Mouse (Mus musculus) spleen, adult 2 months (tissue): Measurements from ENCODE around the gene Etnk2. TPM values are rescaled to one million over a fixed set of nuclear protein-coding genes. Genes with fewer than 3 reads are reported as not detected.

Experiments
- DNase-seq, 2 experiments: peaks; one replicate each; pipeline versions ENCODE4 v3.0.0 to v3.0.0-alpha.2; 2012 to 2021; ENCODE audit warnings: low spot score in 2 of 2, low read depth in 1 of 2
- H3K27ac ChIP-seq: fragments of 200-500 bp; 2 replicates; pipeline ENCODE4 v1.5.1; 2012; ENCODE audit warnings: low read length, inconsistent platforms; ENCODE audit not compliant: insufficient read depth
- H3K27me3 ChIP-seq: fragments of 200-500 bp; 2 replicates; pipeline ENCODE4 v1.6.1; 2012; ENCODE audit warnings: mild to moderate bottlenecking, moderate library complexity, low read length, inconsistent platforms; ENCODE audit not compliant: control insufficient read depth, insufficient read depth
- H3K36me3 ChIP-seq: fragments of 200-500 bp; 2 replicates; pipeline ENCODE4 v1.6.1; 2012; ENCODE audit warnings: mild to moderate bottlenecking, low read length, inconsistent platforms; ENCODE audit not compliant: control insufficient read depth, insufficient read depth
- H3K4me1 ChIP-seq: fragments of 200-500 bp; 2 replicates; pipeline ENCODE4 v1.6.1; 2011; ENCODE audit warnings: inconsistent platforms; ENCODE audit not compliant: control insufficient read depth, insufficient read depth, insufficient read length
- H3K4me3 ChIP-seq: fragments of 200-500 bp; 2 replicates; pipeline ENCODE4 v1.5.1; 2011; ENCODE audit warnings: mild to moderate bottlenecking, inconsistent platforms; ENCODE audit not compliant: insufficient read depth, insufficient read length; ENCODE audit errors: extremely low read depth
- CTCF ChIP-seq: fragments of 200-500 bp; IDR thresholded peaks from 2 replicates; pipeline ENCODE4 v1.5.1; 2011; ENCODE audit warnings: mild to moderate bottlenecking, inconsistent platforms; ENCODE audit not compliant: insufficient read depth, insufficient read length, insufficient replicate concordance; ENCODE audit errors: extremely low read depth
- POLR2A ChIP-seq: fragments of 200-500 bp; IDR thresholded peaks from 2 replicates; pipeline ENCODE4 v1.6.1; 2011; ENCODE audit warnings: low read depth, low read length, inconsistent platforms
- WGBS: fragments of 180-500 bp; shearing (Covaris S2); methylation state at CpG from one replicate; pipeline ENCODE4 v1.1.7; 2018; 5-methylcytosine and 5-hydroxymethylcytosine counted together
- polyA plus RNA-seq: library from polyadenylated mRNA; depleted of rRNA; stranded (reverse); fragments of >200 nt; gene quantifications from 2 replicates; pipeline ENCODE4 v1.2.3, GENCODE M21; 2012

Etnk2 gene
- polyA plus RNA-seq, 1 experiment, result 0.20 TPM

GRCm38 (mm10) chr1:133404005-133404404 is 40.6 kb downstream of the Etnk2 start:
- Histone ChIP-seq H3K27ac (no peak overlapping the region), H3K4me1 (no peaks in the 10 kb centered on the region; the same call in 1 of the 2 replicates), H3K4me3 (no peak overlapping the region), H3K27me3 (no peaks in the 10 kb centered on the region), H3K36me3 (no peaks in the 10 kb centered on the region)
- DNase-seq, result no peak
- TF ChIP-seq POLR2A (no peak), CTCF (no peak)
- WGBS, result 85% methylated on average over 4 of the region's 4 CpGs

GRCm38 (mm10) chr1:133406614-133407013 is 43.2 kb downstream of the Etnk2 start:
- Histone ChIP-seq H3K4me3 (no peak overlapping the region), H3K27me3 (no peaks in the 10 kb centered on the region), H3K27ac (no peak overlapping the region), H3K36me3 (no peaks in the 10 kb centered on the region), H3K4me1 (no peaks in the 10 kb centered on the region)
- DNase-seq, result no peak
- TF ChIP-seq CTCF, result no peak
- no peak for TF ChIP-seq POLR2A
- 64% methylated on average over 7 of the region's 7 CpGs for WGBS

- no peak overlapping the region for H3K27ac ChIP-seq
- no peaks in the 10 kb centered on the region for H3K27me3 ChIP-seq
- H3K4me3 ChIP-seq, result no peak overlapping the region
- WGBS, result 69% methylated on average over 6 of the region's 6 CpGs
- no peaks in the 10 kb centered on the region for H3K4me1 ChIP-seq
- no peak for TF ChIP-seq POLR2A
- no peak for TF ChIP-seq CTCF
- H3K36me3 ChIP-seq, result no peaks in the 10 kb centered on the region
- DNase-seq, result no peak
These were observed 44.1 kb downstream of the Etnk2 start for GRCm38 (mm10) chr1:133407436-133407835.

- no peak overlapping the region for H3K27ac ChIP-seq
- no peaks in the 10 kb centered on the region for H3K36me3 ChIP-seq
- H3K27me3 ChIP-seq, result no peaks in the 10 kb centered on the region
- no peak for TF ChIP-seq CTCF
- no peak for TF ChIP-seq POLR2A
- no peak overlapping the region for H3K4me3 ChIP-seq
- no peaks in the 10 kb centered on the region for H3K4me1 ChIP-seq
- no peak for DNase-seq
- WGBS, result 90% methylated on average over 9 of the region's 9 CpGs
These were observed 44.9 kb downstream of the Etnk2 start for GRCm38 (mm10) chr1:133408321-133408720.

- no peak for DNase-seq
- no peak overlapping the region for H3K4me3 ChIP-seq
- H3K4me1 ChIP-seq, result no peaks in the 10 kb centered on the region
- 89% methylated on average over 6 of the region's 6 CpGs for WGBS
- no peaks in the 10 kb centered on the region for H3K36me3 ChIP-seq
- no peak for TF ChIP-seq POLR2A
- no peak for TF ChIP-seq CTCF
- no peak overlapping the region for H3K27ac ChIP-seq
- H3K27me3 ChIP-seq, result no peaks in the 10 kb centered on the region
These were observed 45.6 kb downstream of the Etnk2 start for GRCm38 (mm10) chr1:133408880-133409516.

GRCm38 (mm10) chr1:133409786-133410185 is 46.4 kb downstream of the Etnk2 start:
- H3K27me3 ChIP-seq, result no peaks in the 10 kb centered on the region
- H3K27ac ChIP-seq, result no peak overlapping the region
- DNase-seq, result no peak
- no peak overlapping the region for H3K4me3 ChIP-seq
- TF ChIP-seq POLR2A, result no peak
- TF ChIP-seq CTCF, result no peak
- 88% methylated on average over 9 of the region's 9 CpGs for WGBS
- no peaks in the 10 kb centered on the region for H3K36me3 ChIP-seq
- no peaks in the 10 kb centered on the region for H3K4me1 ChIP-seq

GRCm38 (mm10) chr1:133411506-133412147 is 48.3 kb downstream of the Etnk2 start:
- Histone ChIP-seq H3K36me3 (no peaks in the 10 kb centered on the region), H3K4me3 (no peak overlapping the region), H3K4me1 (no peaks in the 10 kb centered on the region), H3K27ac (no peak overlapping the region), H3K27me3 (no peaks in the 10 kb centered on the region)
- no peak for DNase-seq
- no peak for TF ChIP-seq POLR2A
- 87% methylated on average over 8 of the region's 8 CpGs for WGBS
